Mouse (Mus musculus) stomach, embryonic 14.5 days (tissue): ENCODE data around the gene Slc34a1. TPM values are rescaled to one million over a fixed set of nuclear protein-coding genes. Genes with fewer than 3 reads are reported as not detected.
A peak's percentile ranks its signal among the peaks of the same experiment; 100 is the strongest.

Experiments used
- ATAC-seq: fragments of 200-750 bp; cut with Nextera tagmentation; 2 replicates; pipeline ENCODE4 v1.8.0; 2017; ENCODE audit warnings: low read depth, moderate TSS enrichment; ENCODE audit not compliant: insufficient number of reproducible peaks, insufficient read depth, low FRiP score
- H3K27ac ChIP-seq: fragments of 300-500 bp; sonication (generic); 2 replicates; pipeline ENCODE4 v1.5.1; 2014; ENCODE audit warnings: mild to moderate bottlenecking, low read length, moderate library complexity, mixed read lengths
- H3K27me3 ChIP-seq: fragments of 300-500 bp; sonication (generic); 2 replicates; pipeline ENCODE4 v1.6.1; 2014; ENCODE audit warnings: low read length, control low read depth, mixed read lengths; ENCODE audit not compliant: control insufficient read depth, insufficient read depth
- H3K36me3 ChIP-seq: fragments of 300-500 bp; sonication (generic); 2 replicates; pipeline ENCODE4 v1.6.1; 2014; ENCODE audit warnings: mild to moderate bottlenecking, control low read depth, low read length, moderate library complexity, mixed read lengths; ENCODE audit not compliant: control insufficient read depth, insufficient read depth
- H3K4me1 ChIP-seq: fragments of 300-500 bp; sonication (generic); 2 replicates; pipeline ENCODE4 v1.6.1; 2014; ENCODE audit warnings: low read length, control low read depth, mixed read lengths; ENCODE audit not compliant: control insufficient read depth, insufficient read depth
- H3K4me2 ChIP-seq: fragments of 300-500 bp; sonication (generic); replicated peaks from 2 replicates; pipeline ENCODE4 v1.6.1; 2014; ENCODE audit warnings: low read depth, low read length, control low read depth
- H3K4me3 ChIP-seq: fragments of 300-500 bp; sonication (generic); 2 replicates; pipeline ENCODE4 v1.5.1; 2014; ENCODE audit warnings: low read depth, low read length, control low read depth
- H3K9ac ChIP-seq: fragments of 300-500 bp; sonication (generic); replicated peaks from 2 replicates; pipeline ENCODE4 v1.6.1; 2014; ENCODE audit warnings: low read depth, mild to moderate bottlenecking, control low read depth, low read length, moderate library complexity, mixed read lengths
- H3K9me3 ChIP-seq: fragments of 300-500 bp; sonication (generic); 2 replicates; pipeline ENCODE4 v1.6.1; 2016; ENCODE audit warnings: low read depth, low read length, control low read depth; ENCODE audit not compliant: control insufficient read depth
- WGBS: fragments of 180-500 bp; shearing (Covaris S2); extraction: QIAGEN DNeasy Blood & Tissue Kit; methylation state at CpG from one replicate; pipeline ENCODE4 v1.1.7; 2014; 5-methylcytosine and 5-hydroxymethylcytosine counted together
- polyA plus RNA-seq: library from polyadenylated mRNA; unstranded; fragments of >200 nt; fragmentation: Nextera tagmentation; extraction: Ambion mirVana; gene quantifications from 2 replicates; pipeline ENCODE4 v1.2.1, GENCODE M21; 2014

Gene Slc34a1
- polyA plus RNA-seq, 1 experiment from 2014 or later: not detected

- no peaks in the 10 kb centered on the region for H3K4me1 ChIP-seq
- no peak overlapping the region for H3K9ac ChIP-seq
- no peak overlapping the region for H3K4me3 ChIP-seq
- 84% methylated on average over 19 of the region's 19 CpGs for WGBS
- no peaks in the 10 kb centered on the region for H3K9me3 ChIP-seq
- no peaks in the 10 kb centered on the region for H3K36me3 ChIP-seq
- no peaks in the 10 kb centered on the region for H3K27me3 ChIP-seq
- no peak overlapping the region for H3K4me2 ChIP-seq
- H3K27ac ChIP-seq: no peak overlapping the region
- no peak for ATAC-seq
These were observed 10.6 kb downstream of the Slc34a1 start for GRCm38 (mm10) chr13:55408546-55409120.

GRCm38 (mm10) chr13:55411826-55412225, 13.8 kb downstream of the Slc34a1 start:
- Histone ChIP-seq H3K36me3 (no peaks in the 10 kb centered on the region), H3K9me3 (no peaks in the 10 kb centered on the region), H3K4me1 (0 out of 2 replicates have a peak, but pooled peaks cover 3% of the 10 kb centered on the region), H3K27me3 (no peaks in the 10 kb centered on the region), H3K4me2 (no peak overlapping the region), H3K9ac (no peak overlapping the region), H3K4me3 (no peak overlapping the region), H3K27ac (no peak overlapping the region)
- no peak for ATAC-seq
- 72% methylated on average over 7 of the region's 7 CpGs for WGBS

- 0 out of 2 replicates have a peak, but pooled peaks cover 3% of the 10 kb centered on the region for H3K4me1 ChIP-seq
- H3K4me2 ChIP-seq: no peak overlapping the region
- H3K27me3 ChIP-seq: no peaks in the 10 kb centered on the region
- no peaks in the 10 kb centered on the region for H3K36me3 ChIP-seq
- WGBS: 81% methylated on average over 13 of the region's 13 CpGs
- no peaks in the 10 kb centered on the region for H3K9me3 ChIP-seq
- H3K27ac ChIP-seq: no peak overlapping the region
- no peak overlapping the region for H3K9ac ChIP-seq
- no peak overlapping the region for H3K4me3 ChIP-seq
- ATAC-seq: no peak
These were observed 14.8 kb downstream of the Slc34a1 start for GRCm38 (mm10) chr13:55412643-55413307.

- Histone ChIP-seq H3K27ac (no peak overlapping the region), H3K4me1 (0 out of 2 replicates have a peak, but pooled peaks cover 3% of the 10 kb centered on the region), H3K4me3 (no peak overlapping the region), H3K9ac (no peak overlapping the region), H3K36me3 (no peaks in the 10 kb centered on the region), H3K27me3 (no peaks in the 10 kb centered on the region), H3K4me2 (no peak overlapping the region), H3K9me3 (no peaks in the 10 kb centered on the region)
- no peak for ATAC-seq
- 86% methylated on average over 12 of the region's 12 CpGs for WGBS
These were observed 15.3 kb downstream of the Slc34a1 start for GRCm38 (mm10) chr13:55413333-55413732.

GRCm38 (mm10) chr13:55414743-55415380, 16.9 kb downstream of the Slc34a1 start, which contains the start of gene Pfn3:
TSS of gene Pfn3 (minus strand) at chr13:55415232.
- peak; percentile 73; the same call in 1 of the 2 replicates for ATAC-seq
- Histone ChIP-seq H3K36me3 (no peaks in the 10 kb centered on the region), H3K4me1 (0 out of 2 replicates have a peak, but pooled peaks cover 3% of the 10 kb centered on the region), H3K27ac (no peak within 1 kb of the TSS), H3K9me3 (no peaks in the 10 kb centered on the region), H3K4me2 (peak within 1 kb of the TSS; percentile 62), H3K9ac (0 out of 2 replicates have a peak within 1 kb of the TSS, but pooled peaks have one; percentile 25), H3K4me3 (peak within 1 kb of the TSS; percentile 22), H3K27me3 (peaks cover 4% of the 10 kb centered on the region; the same call in 1 of the 2 replicates)
- WGBS: 8% methylated on average over 41 of the region's 41 CpGs

GRCm38 (mm10) chr13:55418004-55418403, 20.0 kb downstream of the Slc34a1 start:
- Histone ChIP-seq H3K4me3 (no peak overlapping the region), H3K4me1 (0 out of 2 replicates have a peak, but pooled peaks cover 3% of the 10 kb centered on the region), H3K9ac (no peak overlapping the region), H3K36me3 (no peaks in the 10 kb centered on the region), H3K27me3 (peaks cover 17% of the 10 kb centered on the region), H3K4me2 (no peak overlapping the region), H3K27ac (no peak overlapping the region), H3K9me3 (no peaks in the 10 kb centered on the region)
- 0 out of 2 replicates have a peak, but pooled peaks have one; percentile 51 for ATAC-seq
- 10% methylated on average over 12 of the region's 12 CpGs for WGBS

- 76% methylated on average over 5 of the region's 5 CpGs for WGBS
- no peaks in the 10 kb centered on the region for H3K9me3 ChIP-seq
- H3K27ac ChIP-seq: no peak overlapping the region
- H3K36me3 ChIP-seq: no peaks in the 10 kb centered on the region
- no peak for ATAC-seq
- no peak overlapping the region for H3K4me2 ChIP-seq
- H3K4me3 ChIP-seq: no peak overlapping the region
- 0 out of 2 replicates have a peak, but pooled peaks cover 3% of the 10 kb centered on the region for H3K4me1 ChIP-seq
- no peak overlapping the region for H3K9ac ChIP-seq
- peaks cover 17% of the 10 kb centered on the region for H3K27me3 ChIP-seq
These were observed 21.2 kb downstream of the Slc34a1 start for GRCm38 (mm10) chr13:55419142-55419541.
